Mouse (Mus musculus) MEL (cell line): ENCODE data around the gene a. TPM values are rescaled to one million over a fixed set of nuclear protein-coding genes. Genes with fewer than 3 reads are reported as not detected.
"Not testable (repeated sequence)": the region's sequence is repeated elsewhere in the genome, so short reads cannot be mapped to it uniquely, and the experiment has no call there.

ENCODE experiments used
- DNase-seq: peaks from one replicate; pipeline ENCODE4 v3.0.0; 2011; ENCODE audit warnings: low read depth, low spot score
- H3K27ac ChIP-seq: 2 replicates; pipeline ENCODE4 v1.5.1; 2012; ENCODE audit warnings: low read depth, mild to moderate bottlenecking, control low read depth, low read length, moderate library complexity; ENCODE audit not compliant: control insufficient read depth
- H3K27me3 ChIP-seq, 2 experiments: fragments of 150-350 bp in 1 of 2; sonication (generic) in 1 of 2; 2 replicates each; pipeline ENCODE4 v1.6.1; 2012; ENCODE audit warnings: low read length in 2 of 2, mild to moderate bottlenecking in 2 of 2, improper control_type of control experiment in 1 of 2, moderate library complexity in 1 of 2; ENCODE audit not compliant: insufficient read depth in 2 of 2, control insufficient read depth in 1 of 2
- H3K36me3 ChIP-seq, 2 experiments: 2 replicates each; pipeline ENCODE4 v1.6.1; 2012 to 2014; ENCODE audit warnings: low read length in 2 of 2, improper control_type of control experiment in 1 of 2, inconsistent platforms in 1 of 2, mild to moderate bottlenecking in 1 of 2; ENCODE audit not compliant: insufficient read depth in 2 of 2, control insufficient read depth in 1 of 2
- H3K4me1 ChIP-seq, 2 experiments: fragments of 150-350 bp in 1 of 2; sonication (generic) in 1 of 2; 2 replicates each; pipeline ENCODE4 v1.6.1; 2012; ENCODE audit warnings: low read length in 2 of 2, improper control_type of control experiment in 1 of 2, mild to moderate bottlenecking in 1 of 2; ENCODE audit not compliant: insufficient read depth in 2 of 2, control insufficient read depth in 1 of 2
- H3K4me3 ChIP-seq, 2 experiments: fragments of 150-350 bp in 1 of 2; sonication (generic) in 1 of 2; 2 replicates each; pipeline ENCODE4 v1.5.1; 2012; ENCODE audit warnings: low read depth in 2 of 2, low read length in 2 of 2, mild to moderate bottlenecking in 2 of 2, moderate library complexity in 2 of 2, control low read depth in 1 of 2, improper control_type of control experiment in 1 of 2; ENCODE audit not compliant: control insufficient read depth in 1 of 2, insufficient read depth in 1 of 2
- H3K79me2 ChIP-seq: 2 replicates; pipeline ENCODE4 v1.6.1; 2012; ENCODE audit warnings: mild to moderate bottlenecking, low read length, moderate library complexity; ENCODE audit not compliant: control insufficient read depth, poor library complexity, insufficient read depth
- H3K9ac ChIP-seq: 2 replicates; pipeline ENCODE4 v1.6.1; 2012; ENCODE audit warnings: low read depth, mild to moderate bottlenecking, control low read depth, low read length, moderate library complexity; ENCODE audit not compliant: control insufficient read depth, poor library complexity, severe bottlenecking
- H3K9me3 ChIP-seq: fragments of 150-350 bp; sonication (generic); replicated peaks from 2 replicates; pipeline ENCODE4 v1.6.1; 2012; ENCODE audit warnings: mild to moderate bottlenecking, low read length, improper control_type of control experiment, moderate library complexity; ENCODE audit not compliant: insufficient read depth
- BHLHE40 ChIP-seq: IDR thresholded peaks from 2 replicates; pipeline ENCODE4 v1.6.1; 2012; ENCODE audit warnings: low read depth, mild to moderate bottlenecking, inconsistent platforms, low read length, improper control_type of control experiment, borderline replicate concordance
- CHD1 ChIP-seq: IDR thresholded peaks from 2 replicates; pipeline ENCODE4 v1.6.1; 2012; ENCODE audit warnings: low read depth, mild to moderate bottlenecking, inconsistent platforms, low read length, improper control_type of control experiment
- CHD2 ChIP-seq: IDR thresholded peaks from 2 replicates; pipeline ENCODE4 v1.6.1; 2011; ENCODE audit warnings: low read length, improper control_type of control experiment
- CTCF ChIP-seq, 3 experiments: IDR thresholded peaks in 2 of 3; conservative IDR thresholded peaks in 1 of 3; 2 replicates each; pipeline ENCODE4 v1.5.1; 2011 to 2012; ENCODE audit warnings: low read length in 3 of 3, low read depth in 2 of 3, mild to moderate bottlenecking in 2 of 3, improper control_type of control experiment in 1 of 3, inconsistent platforms in 1 of 3, mixed read lengths in 1 of 3, moderate library complexity in 1 of 3; ENCODE audit not compliant: control insufficient read depth in 1 of 3, insufficient read depth in 1 of 3, poor library complexity in 1 of 3, severe bottlenecking in 1 of 3
- HCFC1 ChIP-seq: IDR thresholded peaks from 2 replicates; pipeline ENCODE4 v1.6.1; 2012; ENCODE audit warnings: low read depth, mild to moderate bottlenecking, inconsistent platforms, low read length, improper control_type of control experiment, moderate library complexity
- MAFK ChIP-seq: IDR thresholded peaks from 2 replicates; pipeline ENCODE4 v1.6.1; 2011; ENCODE audit warnings: low read depth, mild to moderate bottlenecking, low read length, improper control_type of control experiment, borderline replicate concordance
- MAZ ChIP-seq: IDR thresholded peaks from 2 replicates; pipeline ENCODE4 v1.6.1; 2012; ENCODE audit warnings: low read depth, mild to moderate bottlenecking, inconsistent platforms, low read length, improper control_type of control experiment
- MYB ChIP-seq: IDR thresholded peaks from 2 replicates; pipeline ENCODE4 v1.6.1; 2011; ENCODE audit warnings: mild to moderate bottlenecking, low read depth, low read length, improper control_type of control experiment
- POLR2A ChIP-seq, 2 experiments: IDR thresholded peaks; 2 replicates each; pipeline ENCODE4 v1.6.1; 2011 to 2012; ENCODE audit warnings: low read length in 2 of 2, mild to moderate bottlenecking in 2 of 2, control low read depth in 1 of 2, improper control_type of control experiment in 1 of 2, low read depth in 1 of 2, moderate library complexity in 1 of 2; ENCODE audit not compliant: control insufficient read depth in 1 of 2, insufficient read depth in 1 of 2, poor library complexity in 1 of 2
- POLR2AphosphoS2 ChIP-seq: IDR thresholded peaks from 2 replicates; pipeline ENCODE4 v1.6.1; 2011; ENCODE audit warnings: low read length, improper control_type of control experiment
- TAL1 ChIP-seq: IDR thresholded peaks from 2 replicates; pipeline ENCODE4 v1.6.1; 2012; ENCODE audit warnings: mild to moderate bottlenecking, inconsistent platforms, low read length, moderate library complexity, mixed read lengths
- USF1 ChIP-seq: IDR thresholded peaks from 2 replicates; pipeline ENCODE4 v1.6.1; 2014; ENCODE audit warnings: low read depth, mild to moderate bottlenecking, inconsistent platforms, low read length, improper control_type of control experiment, moderate library complexity
- ZMIZ1 ChIP-seq: IDR thresholded peaks from 2 replicates; pipeline ENCODE4 v1.6.1; 2012; ENCODE audit warnings: low read depth, mild to moderate bottlenecking, inconsistent platforms, low read length, improper control_type of control experiment, moderate library complexity
- ZNF384 ChIP-seq: IDR thresholded peaks from 2 replicates; pipeline ENCODE4 v1.6.1; 2012; ENCODE audit warnings: low read depth, mild to moderate bottlenecking, inconsistent platforms, low read length, improper control_type of control experiment
- polyA plus RNA-seq, 2 experiments: library from polyadenylated mRNA; stranded (reverse) in 1 of 2; unstranded in 1 of 2; fragments of >175 nt in 1 of 2; fragments of >200 nt in 1 of 2; gene quantifications; 2 replicates each; pipeline versions ENCODE4 v1.2.1 to v1.2.4; 2012; ENCODE audit warnings: low replicate concordance in 2 of 2, low read depth in 1 of 2; ENCODE audit not compliant: insufficient read length in 2 of 2, insufficient read depth in 1 of 2, missing spikeins in 1 of 2
- total RNA-seq: library from RNA; depleted of rRNA; stranded (reverse); fragments of 300-350 nt; gene quantifications from 2 replicates; pipeline ENCODE4 v1.2.3, GENCODE M21; 2012

Gene a
- total and polyA plus RNA-seq, 3 experiments, result not detected

GRCm38 (mm10) chr2:154892201-154893044 is 101.2 kb downstream of the a start, which contains the start of gene Eif2s2 (continued):
- TF ChIP-seq MAZ, result peak; percentile 41; the same call in 1 of the 2 replicates
- TF ChIP-seq MYB, result no peak
- peak; percentile 97 for TF ChIP-seq HCFC1
- peak; percentile 87 for TF ChIP-seq ZMIZ1
- TF ChIP-seq POLR2A (IDR thresholded peaks at IDR 0.05; ENCODE audit: control insufficient read depth in 1 of 2, insufficient read depth in 1 of 2, low read depth in 1 of 2, low read length in 2 of 2, poor library complexity in 1 of 2), result peak in 1 of 2 experiments; percentile 83; a peak in 1 of 4 replicates
- TF ChIP-seq CHD2, result no peak
- no peak; the same call in 1 of the 2 replicates for TF ChIP-seq CHD1
- peak; percentile 83 for TF ChIP-seq POLR2AphosphoS2
- no peak for TF ChIP-seq MAFK

DNA sequence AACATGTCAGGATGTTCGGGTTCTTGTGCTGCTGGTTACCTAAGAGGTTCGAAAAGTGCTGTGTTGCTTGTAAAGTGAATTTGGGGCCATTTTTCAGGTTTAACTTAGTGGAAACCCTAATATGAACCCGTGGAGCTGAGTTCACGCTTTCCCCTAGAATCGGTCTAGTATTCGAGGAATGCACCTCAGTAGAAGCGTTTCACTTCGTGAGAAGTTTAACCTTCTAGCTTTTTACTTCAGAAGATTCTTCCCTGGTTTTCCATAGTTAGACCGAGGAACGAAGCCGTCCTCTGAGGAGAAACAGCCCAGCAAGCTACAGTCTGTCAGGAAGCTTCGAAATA is 101.8 kb downstream of the a start:
- peak overlapping the region; percentile 57 for H3K27ac ChIP-seq
- peak overlapping the region; percentile 87 for H3K9ac ChIP-seq
- peak overlapping the region; percentile 84 to 88 for H3K4me3 ChIP-seq
- no peaks in the 10 kb centered on the region; a peak in 1 of 4 replicates for H3K27me3 ChIP-seq
- DNase-seq, result no peak
- TF ChIP-seq MAZ, result 0 out of 2 replicates have a peak, but pooled peaks have one; percentile 1
- TF ChIP-seq CTCF (IDR thresholded peaks at IDR 0.05 in 2 of 3, conservative IDR thresholded peaks at IDR 0.05 in 1 of 3; ENCODE audit: control insufficient read depth in 1 of 3, insufficient read depth in 1 of 3, low read depth in 2 of 3, low read length in 3 of 3, poor library complexity in 1 of 3, severe bottlenecking in 1 of 3), result no peak
- no peak for TF ChIP-seq ZNF384
- no peak for TF ChIP-seq TAL1
- TF ChIP-seq POLR2A (IDR thresholded peaks at IDR 0.05; ENCODE audit: control insufficient read depth in 1 of 2, insufficient read depth in 1 of 2, low read depth in 1 of 2, low read length in 2 of 2, poor library complexity in 1 of 2), result peak in 1 of 2 experiments; percentile 52; a peak in 1 of 4 replicates
- TF ChIP-seq, all 39 proteins: peak for 2
- Histone ChIP-seq H3K36me3 (peaks cover 10 to 25% of the 10 kb centered on the region in 2 experiments), H3K9me3 (no peaks in the 10 kb centered on the region), H3K79me2 (peaks cover 36% of the 10 kb centered on the region), H3K4me1 (peaks cover 8% of the 10 kb centered on the region in 2 experiments; a peak in 3 of 4 replicates)

DNA sequence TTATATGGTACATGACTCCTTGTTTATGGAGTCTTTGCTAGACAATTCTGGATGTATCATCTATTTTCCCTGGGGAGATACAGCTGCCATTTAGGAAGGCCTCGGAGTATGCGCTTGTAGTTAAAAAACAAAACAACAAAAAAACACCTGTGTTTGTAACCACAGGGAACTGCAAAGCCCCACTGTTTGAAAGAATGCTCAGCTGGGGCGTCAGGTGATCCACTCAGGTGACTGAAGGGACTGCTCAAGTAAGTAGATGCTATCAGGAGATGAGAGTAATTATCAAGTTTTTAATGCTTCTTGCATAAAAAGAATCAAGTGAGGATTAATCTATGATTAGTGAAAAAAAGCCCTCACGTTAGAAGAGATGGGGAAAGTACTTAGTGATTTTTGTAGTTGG is 102.3 kb downstream of the a start:
- H3K9me3 ChIP-seq, result no peaks in the 10 kb centered on the region
- DNase-seq, result no peak
- peak overlapping the region in 1 of 2 experiments; percentile 84; a peak in 2 of 4 replicates for H3K4me3 ChIP-seq
- H3K4me1 ChIP-seq, result peaks cover 8% of the 10 kb centered on the region in 2 experiments; a peak in 3 of 4 replicates
- no peak overlapping the region for H3K27ac ChIP-seq
- H3K36me3 ChIP-seq, result peaks cover 6 to 23% of the 10 kb centered on the region in 2 experiments
- TF ChIP-seq USF1 (peak; percentile 61; the same call in 1 of the 2 replicates), BHLHE40 (no peak)
- TF ChIP-seq, all 39 proteins: peak for 1
- H3K9ac ChIP-seq, result peak overlapping the region; percentile 87
- no peaks in the 10 kb centered on the region; a peak in 1 of 4 replicates for H3K27me3 ChIP-seq
- peaks cover 34% of the 10 kb centered on the region for H3K79me2 ChIP-seq

GRCm38 (mm10) chr2:154899004-154899403 is 107.8 kb downstream of the a start:
- not testable (repeated sequence) for H3K36me3 ChIP-seq, H3K4me3 ChIP-seq, H3K79me2 ChIP-seq, H3K9ac ChIP-seq, DNase-seq, H3K9me3 ChIP-seq, H3K27ac ChIP-seq, H3K4me1 ChIP-seq
- H3K27me3 ChIP-seq, result peaks cover 0 to 10% of the 10 kb centered on the region in 2 experiments

- DNase-seq, H3K4me3 ChIP-seq, H3K79me2 ChIP-seq, H3K36me3 ChIP-seq, H3K9ac ChIP-seq, H3K27ac ChIP-seq, H3K9me3 ChIP-seq, H3K4me1 ChIP-seq: not testable (repeated sequence)
- H3K27me3 ChIP-seq, result peaks cover 0 to 10% of the 10 kb centered on the region in 2 experiments
Observed at GRCm38 (mm10) chr2:154899412-154899811, 108.2 kb downstream of the a start.
